Mouse (Mus musculus): ENCODE measurements around the gene Lemd2.

Lemd2 gene

GRCm38 (mm10) chr17:27187059-27187458, 17.2 kb downstream of the Lemd2 start:
- in situ Hi-C loops (cut with MboI) = no loop called here

DNA sequence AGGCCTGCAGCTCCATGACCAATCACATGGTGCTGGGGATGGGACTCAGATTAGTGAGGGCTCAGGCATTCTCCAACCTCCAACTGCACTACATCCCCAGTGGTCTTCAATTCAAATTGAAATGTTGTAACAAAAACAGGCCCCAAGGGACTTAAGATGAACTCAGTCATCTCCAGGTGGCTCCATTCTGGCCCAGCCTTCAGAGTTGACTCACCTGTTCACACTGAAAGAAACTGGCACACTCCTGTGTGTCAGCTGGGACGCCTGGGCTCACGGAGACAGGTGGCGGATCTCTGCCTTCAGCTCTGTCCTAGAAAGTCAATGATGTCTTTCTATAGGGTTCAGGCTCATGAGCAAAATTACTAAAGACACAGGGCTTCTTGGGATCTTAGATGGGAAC, 18.2 kb downstream of the Lemd2 start:
- in situ Hi-C loops (cut with MboI) = no loop called here

GRCm38 (mm10) chr17:27183667-27184292, 20.5 kb downstream of the Lemd2 start:
- in situ Hi-C loops (cut with MboI) = no loop called here

DNA sequence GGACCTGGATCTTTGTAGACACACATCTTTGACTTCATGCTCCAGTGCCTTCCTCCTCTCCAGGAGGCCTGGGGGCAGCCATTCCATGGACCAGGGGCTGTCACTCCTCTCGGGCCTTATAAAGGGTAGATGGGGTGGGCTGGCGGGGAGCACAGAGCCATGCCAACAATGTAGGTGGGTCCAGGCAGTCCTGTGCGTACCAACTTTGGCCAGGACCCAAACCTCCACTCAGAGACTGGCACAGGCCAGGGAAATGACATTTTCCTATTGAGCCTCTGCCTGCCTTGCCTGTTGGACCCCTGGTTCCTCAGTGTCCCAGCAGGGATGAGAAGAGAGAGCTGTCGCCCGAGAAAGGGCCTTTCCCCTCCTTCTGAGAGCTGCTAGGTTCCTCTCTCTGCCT, 21.9 kb downstream of the Lemd2 start:
- in situ Hi-C loops (cut with MboI) = no loop called here

DNA sequence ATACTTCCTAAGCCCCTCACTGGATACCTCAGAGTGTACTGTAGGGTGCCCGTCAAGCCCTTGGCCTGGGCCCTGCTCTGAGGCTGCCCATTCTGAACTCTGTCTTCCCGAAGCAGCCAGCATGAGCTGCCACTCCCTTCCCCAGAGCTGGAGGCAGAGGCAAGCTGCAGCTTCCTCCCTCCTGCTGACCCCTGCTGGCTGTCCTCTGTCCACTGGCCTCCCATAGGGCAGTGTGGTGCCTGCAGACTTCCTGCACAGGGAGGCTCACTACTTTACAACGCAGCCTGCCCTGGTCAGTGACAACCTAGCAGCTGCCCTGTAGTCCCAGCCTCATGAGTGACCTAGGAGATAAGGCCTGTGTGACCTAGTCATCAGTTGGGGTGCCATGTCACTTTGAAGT, 22.6 kb downstream of the Lemd2 start:
- in situ Hi-C loops (cut with MboI) = no loop called here

DNA sequence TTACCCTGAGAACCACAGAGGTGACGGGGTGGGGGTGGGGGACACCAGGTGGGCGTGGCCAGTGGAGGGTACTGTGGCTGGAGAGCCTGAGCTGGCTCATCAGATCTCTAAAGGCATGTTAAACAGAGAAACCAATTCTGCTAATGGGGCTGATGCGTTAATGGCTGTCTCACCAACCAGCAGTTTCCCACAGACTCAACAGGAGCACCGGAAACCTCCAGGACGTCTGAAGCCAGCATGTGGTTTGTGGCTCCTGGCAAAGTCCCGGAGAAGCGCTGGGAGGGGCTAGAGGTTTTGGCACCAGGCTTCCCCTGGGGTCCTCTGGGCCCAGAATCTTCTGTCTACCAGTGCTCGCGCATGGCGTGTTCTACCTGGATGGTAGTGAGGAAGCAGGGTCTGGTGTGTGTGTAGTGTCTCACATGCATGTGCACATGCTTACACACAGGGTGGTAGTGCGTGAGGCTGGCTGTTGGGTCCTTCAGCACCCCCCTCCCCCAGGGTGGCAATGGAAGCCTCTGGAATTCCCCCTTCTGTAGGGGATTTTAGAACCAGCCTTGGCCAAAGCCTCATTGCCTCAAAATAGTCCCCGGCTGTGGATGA, 24.5 kb downstream of the Lemd2 start:
- in situ Hi-C loops (cut with MboI) = no loop called here

GRCm38 (mm10) chr17:27178427-27179177, 25.7 kb downstream of the Lemd2 start:
- in situ Hi-C loops (cut with MboI) = no loop called here

DNA sequence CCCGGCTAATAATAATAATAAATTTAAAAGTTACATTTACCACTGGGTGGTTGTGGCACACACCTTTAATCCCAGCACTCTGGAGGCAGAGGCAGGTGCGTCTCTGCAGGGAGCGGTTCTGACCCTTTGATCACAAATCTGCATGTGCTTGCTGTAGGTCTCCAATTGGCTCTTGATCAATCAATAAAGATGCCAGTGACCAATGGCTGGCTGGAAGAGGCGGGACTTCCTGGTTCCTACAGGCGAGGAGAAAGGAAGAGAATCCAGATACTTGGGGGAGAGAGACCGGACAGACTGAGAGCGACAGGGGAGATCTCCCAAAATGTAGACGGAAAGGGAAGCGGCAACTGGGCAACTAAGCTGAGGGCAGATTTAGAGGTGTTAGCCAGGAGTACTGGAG, 26.2 kb downstream of the Lemd2 start:
- in situ Hi-C loops (cut with MboI) = no loop called here

- in situ Hi-C loops (cut with MboI) = no loop called here
Measured at GRCm38 (mm10) chr17:27176754-27177153, 27.5 kb downstream of the Lemd2 start.

GRCm38 (mm10) chr17:27176287-27176686, 28.0 kb downstream of the Lemd2 start:
- in situ Hi-C loops (cut with MboI) = no loop called here

DNA sequence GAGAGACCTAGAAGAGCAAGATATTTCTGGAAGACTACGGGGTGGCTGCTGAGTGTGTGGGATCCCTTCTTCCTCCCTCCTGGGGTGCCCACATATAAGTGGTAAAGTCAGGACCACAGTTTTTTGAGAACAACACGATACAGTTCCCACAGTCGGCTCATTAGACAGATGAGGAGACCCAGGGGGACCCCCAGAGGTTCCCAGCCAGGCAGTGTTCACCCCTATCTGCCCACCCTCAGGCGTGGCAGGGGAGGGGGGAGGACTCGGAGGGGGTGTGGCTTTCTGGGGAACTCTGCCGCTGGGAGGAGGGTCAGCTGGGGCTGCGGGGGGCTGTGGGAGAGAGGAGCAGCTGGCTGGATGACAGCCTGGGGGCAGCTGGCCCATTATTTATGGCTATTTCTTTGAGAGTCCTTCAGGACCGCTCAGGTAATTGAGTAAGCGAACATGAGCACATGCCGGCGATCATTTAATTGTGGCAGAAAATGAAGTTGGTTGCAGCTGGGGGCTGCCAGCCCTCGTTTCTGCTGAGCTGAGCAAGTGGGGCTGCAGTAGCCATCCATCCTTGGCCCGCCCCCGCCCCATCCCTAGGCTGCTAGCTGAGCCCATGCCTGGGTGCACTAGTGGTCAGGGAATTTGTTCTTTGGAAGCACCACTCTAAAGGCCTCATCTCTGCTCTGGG, 28.9 kb downstream of the Lemd2 start:
- in situ Hi-C loops (cut with MboI) = no loop called here

- in situ Hi-C loops (cut with MboI) = no loop called here
Measured at GRCm38 (mm10) chr17:27173715-27174114, 30.6 kb downstream of the Lemd2 start.

DNA sequence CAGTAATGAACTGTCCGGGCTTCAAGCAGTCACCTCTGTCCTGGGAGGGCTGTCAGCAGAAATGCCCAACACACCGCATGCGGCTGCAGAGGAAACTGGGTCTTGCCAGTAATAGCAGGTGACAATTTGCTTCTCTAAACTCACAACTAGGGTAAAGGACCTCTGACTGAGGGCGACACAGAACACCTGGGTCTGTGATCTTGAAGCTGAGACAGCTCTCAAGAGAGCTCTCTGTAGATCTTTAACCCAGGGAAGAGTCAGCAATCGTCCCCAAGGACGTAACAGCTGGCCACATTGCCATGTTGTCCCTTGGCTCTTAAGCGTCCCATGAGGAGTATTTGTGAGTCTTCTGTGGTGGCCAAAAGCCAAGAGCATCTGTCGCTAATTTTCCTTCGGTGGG, 31.8 kb downstream of the Lemd2 start:
- in situ Hi-C loops (cut with MboI) = no loop called here

DNA sequence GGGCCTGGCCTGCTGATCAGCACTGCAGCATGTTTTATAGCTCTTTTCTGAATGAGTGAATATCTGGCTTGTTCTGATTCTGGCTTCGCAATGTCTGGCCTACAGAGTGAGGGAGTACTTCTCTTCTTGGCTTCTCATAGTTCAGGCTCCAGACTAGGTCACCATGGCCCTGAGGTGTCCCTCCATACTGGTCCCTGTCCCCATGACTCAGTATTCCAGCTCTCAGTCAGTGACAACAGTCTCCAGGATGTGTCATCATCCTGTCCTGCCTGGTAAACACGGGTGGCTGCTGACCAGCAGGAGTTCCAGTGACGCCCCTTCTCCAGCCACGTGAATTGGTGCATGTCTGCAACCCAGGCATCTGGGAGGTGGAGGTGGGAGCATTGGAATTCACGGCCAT, 33.1 kb downstream of the Lemd2 start:
- in situ Hi-C loops (cut with MboI) = no loop called here

DNA sequence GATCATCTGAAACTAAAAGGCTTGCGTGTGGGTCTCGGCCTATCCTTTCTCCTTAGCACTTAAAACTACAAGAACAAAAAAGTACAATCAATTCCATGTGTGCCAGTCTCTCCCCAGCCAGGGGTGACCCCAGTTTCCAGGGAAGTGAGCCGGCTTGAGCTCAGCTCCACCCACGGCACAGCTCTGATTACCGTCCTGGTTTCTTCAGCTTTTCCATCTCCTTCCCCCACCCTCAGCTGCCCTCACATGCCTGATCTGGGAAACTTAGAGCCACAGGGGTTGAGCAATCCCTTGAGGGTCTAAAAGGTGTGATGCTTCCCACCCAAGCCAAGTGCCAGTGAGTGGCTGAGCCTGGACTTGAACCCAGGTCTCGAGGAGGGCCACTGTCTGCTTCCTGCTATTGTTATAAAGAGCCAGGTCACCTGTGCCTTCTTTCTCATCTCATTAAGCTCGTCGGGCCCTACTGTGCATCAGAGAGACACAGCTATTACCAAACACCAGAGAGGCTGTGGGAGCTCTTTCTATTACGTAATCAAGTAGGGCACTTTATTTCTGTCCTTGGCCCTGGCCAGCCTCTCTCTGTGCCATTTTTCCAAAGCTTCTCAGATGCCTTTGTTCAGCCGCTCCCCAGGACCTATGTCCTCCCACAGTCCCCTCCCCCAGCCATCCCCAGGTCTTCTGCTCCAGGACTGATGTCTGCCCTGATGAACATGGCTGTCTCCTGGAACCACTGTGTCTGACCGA, 34.1 kb downstream of the Lemd2 start:
- in situ Hi-C loops (cut with MboI) = no loop called here

- in situ Hi-C loops (cut with MboI) = no loop called here
Measured at GRCm38 (mm10) chr17:27168569-27168968, 35.7 kb downstream of the Lemd2 start.

- in situ Hi-C loops (cut with MboI) = no loop called here
Measured at GRCm38 (mm10) chr17:27167545-27167944, 36.7 kb downstream of the Lemd2 start, which contains the start of gene Ip6k3. TSS of gene Ip6k3 (minus strand) at chr17:27167795.

DNA sequence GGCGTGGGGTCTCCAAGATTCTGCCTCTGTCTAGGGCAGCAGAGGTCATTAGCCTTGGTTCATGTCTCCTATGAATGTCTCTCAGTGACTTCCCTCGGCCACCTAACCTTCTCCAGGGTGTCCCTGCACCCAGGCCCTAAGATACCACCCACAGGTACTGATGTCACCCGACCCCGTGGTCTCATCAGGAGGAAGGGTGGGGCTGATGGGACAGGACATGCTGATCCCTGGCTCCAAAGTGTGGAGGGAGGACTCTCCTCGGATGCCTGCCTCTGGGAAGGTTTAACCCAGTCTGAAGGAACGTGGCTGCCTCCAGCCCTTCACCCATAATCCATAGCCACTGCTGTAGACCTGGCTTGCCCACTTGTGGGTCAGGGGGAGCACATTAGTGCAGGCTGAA, 37.4 kb downstream of the Lemd2 start:
- in situ Hi-C loops (cut with MboI) = no loop called here

DNA sequence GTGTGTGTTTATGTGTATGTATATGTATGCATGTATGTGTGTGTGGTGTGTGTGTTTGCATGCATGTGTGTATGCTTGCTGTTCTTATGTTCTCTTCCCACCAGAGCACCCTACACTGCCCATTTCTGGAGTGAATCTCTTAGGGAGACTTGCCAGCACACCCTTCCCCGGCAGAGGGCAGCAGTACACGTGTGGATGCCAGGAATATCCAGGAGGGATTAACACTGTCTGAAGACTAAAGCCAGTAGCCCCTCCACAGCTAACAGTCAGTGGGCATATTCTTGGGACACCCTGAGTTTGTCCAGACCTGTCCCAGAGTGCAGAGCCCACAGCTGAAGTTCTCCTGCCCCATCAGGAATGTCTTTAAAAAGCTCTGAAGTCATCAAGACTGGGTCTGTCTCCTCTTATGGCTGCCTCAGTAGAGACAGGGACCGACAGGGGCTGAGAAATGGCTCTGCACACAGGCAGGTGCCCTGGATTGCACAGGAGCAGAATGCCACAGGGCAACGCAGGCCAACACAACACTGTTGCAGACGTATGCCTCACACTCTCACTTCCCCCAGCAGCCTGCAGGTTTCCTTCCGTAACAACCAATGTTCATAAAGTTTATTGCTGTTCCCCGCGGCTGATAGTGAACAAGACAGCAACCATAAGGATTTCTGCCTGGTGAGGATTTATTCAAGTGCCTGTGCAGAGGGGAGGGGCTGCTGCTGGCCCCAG, 39.1 kb downstream of the Lemd2 start:
- in situ Hi-C loops (cut with MboI) = no loop called here

GRCm38 (mm10) chr17:27160905-27161304, 43.4 kb downstream of the Lemd2 start:
- in situ Hi-C loops (cut with MboI) = no loop called here

- in situ Hi-C loops (cut with MboI) = no loop called here
Measured at GRCm38 (mm10) chr17:27159169-27159568, 45.1 kb downstream of the Lemd2 start.
